Mouse (Mus musculus) cerebellum, adult 9-11 months (tissue): ENCODE data around the gene Rab4b.
A peak's percentile ranks its signal among the peaks of the same experiment; 100 is the strongest.

Experiments used
- DNase-seq: peaks from one replicate; pipeline ENCODE4 v3.0.0; 2022

Gene Rab4b

DNA sequence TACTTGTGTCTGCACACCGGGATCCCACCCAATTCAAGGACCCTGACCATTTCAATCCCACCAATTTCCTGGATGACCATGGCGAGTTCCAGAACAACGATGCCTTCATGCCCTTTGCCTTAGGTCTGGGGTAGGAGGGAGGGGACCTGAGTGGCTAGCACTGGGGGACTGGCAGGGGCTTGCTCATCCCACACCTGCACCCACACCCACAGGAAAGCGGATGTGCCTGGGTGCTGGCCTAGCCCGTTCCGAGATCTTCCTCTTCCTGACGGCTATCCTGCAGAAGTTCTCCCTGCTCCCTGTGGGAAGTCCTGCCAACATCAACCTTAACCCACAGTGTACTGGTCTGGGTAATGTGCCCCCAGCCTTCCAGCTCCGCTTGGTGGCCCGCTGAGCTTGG lies 20.5 kb downstream of the Rab4b start:
- DNase-seq, result peak; percentile 40

DNA sequence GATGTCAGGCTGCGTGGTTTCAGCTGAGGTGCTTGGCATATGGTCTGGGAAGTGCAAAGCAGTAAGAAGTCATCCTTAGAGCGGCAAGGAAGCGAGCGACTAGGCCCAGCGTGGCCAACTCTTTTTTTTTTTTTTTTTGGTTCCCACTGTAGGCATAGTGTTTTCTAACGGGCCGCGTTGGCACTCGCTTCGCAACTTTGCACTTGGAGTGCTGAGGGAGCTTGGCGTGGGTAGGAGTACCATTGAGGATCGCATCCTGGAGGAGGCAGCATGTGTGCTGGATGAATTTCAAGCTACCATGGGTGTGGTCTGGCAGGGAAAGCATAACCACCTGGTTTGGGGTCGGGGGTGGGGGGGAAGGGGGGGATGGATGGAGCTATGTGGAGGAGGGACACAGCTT lies 22.7 kb downstream of the Rab4b start:
- DNase-seq, result peak; percentile 28

DNA sequence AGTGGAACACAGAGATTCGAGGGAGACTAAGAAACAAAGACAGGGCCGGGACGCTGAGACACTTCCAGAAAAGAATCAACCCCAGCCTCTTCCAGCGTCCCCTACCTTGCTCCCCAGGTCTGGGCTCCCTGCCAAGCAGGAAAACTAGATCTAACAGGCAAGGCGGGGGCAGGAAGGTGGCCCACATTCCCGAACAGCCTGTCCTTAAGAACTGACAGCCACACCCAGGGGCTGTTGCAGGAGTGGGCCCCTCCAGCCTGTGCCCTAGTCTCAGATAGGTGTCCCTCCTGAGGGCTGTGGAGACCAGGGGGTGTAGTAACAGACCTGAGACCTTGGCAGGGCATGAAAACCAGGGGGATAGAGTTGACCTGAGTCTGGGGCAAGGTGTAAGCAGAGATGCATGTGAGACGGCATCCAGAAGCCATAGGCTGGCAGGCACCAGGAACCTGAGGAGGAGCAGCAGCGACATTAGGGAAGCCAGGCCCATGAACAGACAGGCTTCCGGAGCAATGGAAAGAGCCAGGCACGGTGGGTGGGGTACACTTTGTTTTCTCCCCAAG lies 25.4 kb downstream of the Rab4b start, which contains the start of gene Cyp2t4:
Gene Cyp2t4 (plus strand): TSS at position 510 of the 560 bp plus-strand sequence.
- peak; percentile 38 for DNase-seq

DNA sequence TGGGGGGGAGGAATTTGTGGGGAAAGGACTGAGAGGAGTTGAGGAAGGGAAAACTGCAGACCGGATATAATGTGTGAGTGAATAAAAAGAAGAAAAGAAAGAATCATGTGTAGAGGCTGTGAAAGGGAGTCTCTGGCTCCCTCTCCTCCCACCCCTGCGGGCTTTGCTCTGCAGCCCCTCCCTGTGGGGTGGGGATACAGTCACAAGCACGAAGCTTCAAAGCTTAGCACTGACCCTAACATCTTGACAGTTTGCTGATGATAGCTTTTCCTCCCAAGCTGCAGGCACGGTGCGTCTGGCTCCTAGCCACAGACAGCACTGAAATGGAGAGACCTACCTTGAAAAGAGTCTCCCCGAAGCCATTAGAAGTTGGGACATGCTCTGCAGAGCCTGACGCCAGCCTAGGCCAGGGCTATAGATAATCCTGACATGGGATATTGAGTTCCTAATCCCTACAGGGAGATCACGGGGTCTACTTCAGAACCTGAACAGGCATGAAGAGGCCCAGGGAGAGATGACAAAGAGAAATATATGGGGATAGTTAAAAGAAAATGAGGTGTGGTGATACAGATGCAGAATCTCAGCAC lies 42.2 kb downstream of the Rab4b start:
- DNase-seq, result no peak

DNA sequence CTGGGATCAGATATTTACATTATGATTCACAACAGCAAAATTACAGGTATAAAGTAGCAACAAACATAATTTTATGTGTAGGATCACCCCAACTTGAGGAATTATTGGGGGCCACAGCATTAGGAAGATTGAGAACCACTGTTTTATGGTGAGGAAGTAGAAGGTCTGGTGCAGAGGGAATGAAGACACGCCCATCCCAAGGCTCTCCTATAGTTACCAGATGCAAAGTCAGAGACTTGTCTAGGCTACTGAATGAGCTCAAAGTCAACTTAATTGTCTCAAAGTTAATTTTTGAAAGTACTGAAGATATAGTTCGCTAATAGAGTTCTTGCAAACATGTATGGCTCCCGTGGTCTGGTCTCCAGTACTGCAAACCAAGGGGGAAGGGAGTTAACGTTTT lies 44.9 kb downstream of the Rab4b start:
- DNase-seq, result no peak

DNA sequence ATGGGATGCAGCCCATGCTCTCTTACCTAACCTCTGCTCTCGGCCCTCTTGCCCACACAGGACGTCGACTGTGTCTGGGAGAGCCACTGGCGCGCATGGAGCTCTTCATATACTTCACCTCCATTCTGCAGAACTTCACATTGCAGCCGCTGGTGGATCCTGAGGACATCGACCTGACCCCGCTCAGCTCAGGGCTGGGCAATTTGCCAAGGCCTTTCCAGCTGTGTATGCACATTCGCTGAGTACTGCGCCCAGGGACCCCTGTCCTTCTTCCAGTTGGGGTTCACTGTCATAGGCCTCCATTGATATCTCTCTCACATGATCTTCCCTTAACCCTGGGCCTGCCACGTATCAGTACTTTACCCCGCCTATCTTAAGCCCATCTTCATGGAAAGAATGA lies 45.5 kb downstream of the Rab4b start:
- no peak for DNase-seq

DNA sequence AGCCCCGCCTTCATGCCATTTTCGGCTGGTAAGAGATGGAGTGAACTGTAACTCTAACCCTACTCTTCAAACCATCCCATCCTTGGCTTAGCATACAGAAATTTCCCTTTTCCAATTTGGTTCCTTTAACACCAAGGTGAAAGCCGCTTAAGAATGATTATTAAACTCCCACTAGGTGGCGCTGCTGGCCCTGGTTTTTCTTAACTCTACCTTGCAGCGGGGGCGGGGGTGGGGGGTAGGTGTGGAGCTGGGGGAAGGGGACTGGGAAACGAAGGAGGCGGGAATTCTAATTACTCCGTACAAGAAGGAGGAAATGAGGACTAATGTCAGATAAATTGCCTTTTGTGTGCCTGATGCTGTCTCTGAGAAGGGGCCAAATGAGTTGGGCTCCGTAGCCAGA lies 46.1 kb downstream of the Rab4b start:
- DNase-seq, result peak; percentile 31

DNA sequence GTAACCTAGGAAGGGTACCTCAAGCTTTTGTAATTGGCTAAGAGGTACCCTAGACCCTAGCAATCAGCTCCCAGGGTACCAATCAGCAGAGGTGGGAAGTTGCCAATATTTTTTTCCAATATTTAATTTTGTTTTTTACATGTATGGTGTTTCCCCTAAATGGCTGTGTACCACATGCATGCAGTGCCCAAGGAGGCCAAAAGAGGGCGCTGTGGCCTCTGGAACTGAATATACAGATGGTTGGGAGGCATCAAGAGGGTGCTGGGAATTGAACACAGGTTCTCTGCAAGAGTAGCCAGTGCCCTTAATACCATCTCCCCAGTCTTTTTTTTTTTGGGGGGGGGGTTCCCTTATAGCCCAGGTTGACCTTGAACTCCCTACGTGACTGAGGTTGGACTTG lies 47.3 kb downstream of the Rab4b start:
- no peak for DNase-seq

DNA sequence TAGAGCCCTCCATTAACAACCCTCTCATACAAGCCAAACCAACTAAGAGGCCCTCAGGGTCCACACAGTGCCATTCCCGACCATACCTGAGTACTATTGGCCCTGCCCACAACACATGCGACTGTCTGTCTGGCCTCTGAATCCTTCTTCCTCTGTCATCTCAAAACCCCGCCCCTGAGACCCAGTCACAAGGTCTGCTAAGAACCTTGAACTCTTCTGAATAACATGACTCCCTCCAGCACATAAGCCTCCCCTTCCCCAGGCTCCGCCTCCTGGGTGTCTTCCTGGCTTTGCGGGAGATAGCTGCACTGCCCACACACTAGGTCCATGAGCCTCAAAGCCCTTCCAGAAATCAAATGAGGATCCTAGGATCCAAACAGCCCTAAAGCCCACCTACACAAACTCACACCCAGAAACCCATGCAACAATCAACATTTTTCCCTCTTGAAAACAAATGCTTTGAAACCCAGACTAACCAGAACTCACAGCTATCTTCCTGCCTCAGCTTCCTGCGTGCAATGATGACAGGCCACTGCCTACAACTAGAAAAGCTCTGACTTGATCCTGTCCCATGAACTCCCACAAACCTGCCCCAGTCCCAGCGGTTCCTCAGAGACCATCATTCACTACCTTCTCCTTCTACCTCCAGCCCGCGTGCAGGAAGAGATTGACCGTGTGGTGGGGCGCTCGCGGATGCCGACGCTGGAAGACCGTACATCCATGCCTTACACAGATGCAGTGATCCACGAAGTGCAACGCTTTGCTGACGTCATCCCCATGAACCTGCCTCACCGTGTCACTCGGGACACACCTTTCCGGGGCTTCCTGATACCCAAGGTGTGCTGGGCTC lies 48.0 kb downstream of the Rab4b start:
- no peak for DNase-seq

DNA sequence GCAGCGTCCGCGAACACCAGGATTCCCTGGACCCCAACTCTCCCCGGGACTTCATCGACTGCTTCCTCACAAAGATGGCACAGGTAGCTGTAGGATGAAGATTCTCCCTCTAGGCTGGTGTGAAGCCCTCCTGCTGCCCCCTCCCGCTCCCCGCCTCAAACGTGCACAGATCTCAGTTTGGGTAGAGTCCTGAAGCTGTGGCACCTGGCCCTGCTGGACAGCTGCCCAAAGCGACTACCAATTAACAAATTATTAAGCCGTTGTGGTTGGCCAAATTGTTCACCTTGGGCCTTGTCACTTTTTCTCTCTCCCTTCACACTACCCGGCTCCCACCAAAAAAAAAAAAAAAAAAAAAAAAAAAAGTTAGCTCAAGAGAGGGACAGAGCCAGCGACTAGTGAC lies 48.9 kb downstream of the Rab4b start:
- DNase-seq, result no peak

DNA sequence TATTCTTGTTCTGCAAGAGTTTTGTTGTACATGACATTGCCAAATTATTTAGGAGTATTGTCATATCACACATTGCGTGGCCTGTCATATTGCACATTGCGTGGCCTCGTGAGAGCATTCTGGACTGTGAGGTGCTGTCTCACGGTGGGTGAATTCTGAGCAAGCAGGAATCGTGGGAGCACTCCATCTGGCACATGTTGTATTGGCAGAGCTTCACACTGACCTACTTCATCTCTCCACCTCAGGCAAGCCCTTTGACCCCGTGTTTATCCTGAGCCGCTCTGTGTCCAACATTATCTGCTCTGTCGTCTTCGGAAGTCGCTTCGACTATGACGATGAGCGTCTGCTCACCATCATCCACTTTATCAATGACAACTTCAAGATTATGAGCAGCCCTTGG lies 49.8 kb downstream of the Rab4b start:
- no peak for DNase-seq

DNA sequence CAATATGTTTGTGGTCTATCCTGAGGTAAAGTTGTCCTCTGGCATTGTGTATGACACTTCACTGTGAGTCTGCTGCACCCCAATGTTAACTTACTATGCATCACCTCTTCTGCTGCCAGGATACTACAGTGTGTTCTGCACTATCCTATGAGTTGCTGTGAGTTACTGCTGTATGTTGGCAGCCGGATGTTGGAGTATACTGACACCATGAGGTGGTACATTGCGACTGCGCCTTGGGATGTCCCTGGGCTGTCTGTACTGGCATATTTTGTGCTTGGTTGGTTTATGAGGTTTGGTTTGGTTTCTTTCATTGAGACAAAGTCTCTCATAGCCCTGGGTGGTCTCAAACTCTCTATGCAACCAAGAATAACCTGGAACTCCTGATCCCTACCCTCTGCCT lies 50.5 kb downstream of the Rab4b start:
- no peak for DNase-seq

DNA sequence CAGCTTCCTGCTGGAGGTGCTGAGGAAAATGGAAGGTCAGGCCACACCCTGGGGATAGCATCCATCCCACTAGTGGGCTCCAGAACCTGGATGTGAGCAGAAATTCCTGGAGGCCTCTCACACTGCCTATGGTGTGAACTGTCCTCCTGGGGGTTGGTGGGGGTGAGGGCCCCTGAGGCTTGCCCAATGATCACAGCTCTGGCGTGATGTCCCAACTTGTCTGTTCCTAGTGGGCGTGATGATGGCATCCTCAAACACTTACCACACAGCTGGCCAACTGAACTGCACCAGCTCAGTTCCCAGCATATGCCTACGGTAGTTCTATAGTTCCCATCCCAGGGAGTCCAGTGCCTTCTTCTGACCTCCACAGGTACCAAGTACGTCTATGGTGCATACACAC lies 53.7 kb downstream of the Rab4b start:
- no peak for DNase-seq

DNA sequence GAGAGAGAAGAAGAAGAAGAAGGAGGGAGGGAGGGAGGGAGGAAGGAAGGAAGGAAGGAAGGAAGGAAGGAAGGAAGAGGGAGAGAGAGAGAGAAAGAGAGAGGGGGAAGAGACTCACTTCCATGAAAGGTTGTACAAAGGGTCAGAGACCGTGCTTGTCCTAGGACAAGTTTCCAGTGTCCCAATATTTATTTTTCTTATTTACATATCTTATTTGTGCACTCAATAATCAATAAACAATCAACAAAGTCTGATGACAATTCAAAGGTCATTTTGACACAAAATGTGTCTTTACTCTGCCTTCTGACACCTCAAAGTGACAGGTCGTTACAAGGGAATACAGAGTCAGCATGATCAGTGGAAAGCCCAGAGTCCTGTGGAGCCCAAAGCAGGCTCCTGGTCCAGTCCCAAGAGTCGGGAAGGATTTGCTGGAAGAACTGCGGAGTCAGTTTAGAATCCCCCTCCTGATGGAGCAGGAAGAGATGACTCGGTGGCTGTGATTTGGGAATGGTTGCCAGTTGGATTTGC lies 54.3 kb downstream of the Rab4b start:
- DNase-seq, result no peak

DNA sequence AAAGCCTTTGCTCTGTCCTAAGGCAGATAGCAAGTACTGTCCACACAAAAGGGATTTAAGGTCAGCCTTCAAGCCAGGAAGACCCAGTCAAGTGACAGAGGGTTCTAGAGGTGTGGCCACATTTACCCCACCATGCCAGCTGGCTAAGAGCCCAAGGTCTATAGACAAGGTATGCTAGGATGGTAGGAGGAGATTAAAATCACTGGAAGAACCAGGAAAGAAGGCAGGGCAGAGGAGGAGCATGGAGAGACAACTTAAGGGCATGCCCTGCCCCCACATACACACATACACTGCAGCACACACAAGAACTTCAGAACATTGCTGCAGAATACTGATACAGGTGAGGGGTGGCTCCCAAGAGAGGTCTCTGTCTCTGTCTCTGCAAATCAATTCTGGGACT lies 59.0 kb downstream of the Rab4b start, which contains the start of gene Cyp2f2:
Gene Cyp2f2 (plus strand): TSS at position 234 of the 400 bp plus-strand sequence.
- no peak for DNase-seq
